Mouse (Mus musculus): ENCODE results near the gene Slc25a13. TPM values are rescaled to one million over a fixed set of nuclear protein-coding genes. Genes with fewer than 3 reads are reported as not detected.

Slc25a13 gene
- polyA plus RNA-seq, 1 experiment from 2014 or later: 5.4 TPM

- ATAC-seq (ENCODE audit: low read depth): no peak
- H3K4me1 ChIP-seq (ENCODE audit: control insufficient read depth, insufficient read depth, low read length): no peaks in the 10 kb centered on the region
Measured at GRCm38 (mm10) chr6:6196527-6196926, 20.4 kb downstream of the Slc25a13 start.

DNA sequence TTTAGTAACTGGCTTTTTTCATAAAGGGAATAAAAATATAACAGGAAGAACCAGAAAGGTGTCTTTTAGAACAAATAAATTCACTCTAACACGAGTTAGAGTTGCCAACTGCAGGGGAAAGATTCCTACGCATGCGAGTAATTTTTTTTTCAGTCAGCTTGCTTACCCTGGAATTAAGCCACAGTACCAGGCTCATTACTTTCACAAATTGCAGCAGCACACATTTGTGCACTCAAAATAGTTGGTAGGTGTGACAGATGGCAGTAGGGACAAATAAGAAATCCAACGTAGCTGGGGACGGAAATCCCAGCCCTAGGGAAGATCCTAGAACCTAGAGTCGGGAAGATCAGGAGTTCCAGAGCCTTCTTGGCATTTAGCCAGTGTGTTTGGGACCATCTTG is 22.1 kb downstream of the Slc25a13 start:
- 90% methylated on average over 6 of the region's 6 CpGs for WGBS
- H3K36me3 ChIP-seq (ENCODE audit: control insufficient read depth, insufficient read depth, low read length): no peaks in the 10 kb centered on the region

More at GRCm38 (mm10) chr6:6196527-6196926, 20.4 kb downstream of the Slc25a13 start:
- H3K9me3 ChIP-seq (ENCODE audit: control insufficient read depth, low read length): no peaks in the 10 kb centered on the region
- no peak overlapping the region for H3K4me2 ChIP-seq (ENCODE audit: low read depth, low read length)
- H3K9ac ChIP-seq (replicated peaks; ENCODE audit: low read depth, low read length): no peak overlapping the region
- WGBS: 86% methylated on average over 4 of the region's 4 CpGs
- no peaks in the 10 kb centered on the region for H3K27me3 ChIP-seq (ENCODE audit: control insufficient read depth, insufficient read depth, low read length)
- H3K36me3 ChIP-seq (ENCODE audit: control insufficient read depth, insufficient read depth, low read length): no peaks in the 10 kb centered on the region
- no peak overlapping the region for H3K27ac ChIP-seq (ENCODE audit: low read depth, low read length)
- H3K4me3 ChIP-seq (ENCODE audit: low read depth, low read length): no peak overlapping the region

DNA sequence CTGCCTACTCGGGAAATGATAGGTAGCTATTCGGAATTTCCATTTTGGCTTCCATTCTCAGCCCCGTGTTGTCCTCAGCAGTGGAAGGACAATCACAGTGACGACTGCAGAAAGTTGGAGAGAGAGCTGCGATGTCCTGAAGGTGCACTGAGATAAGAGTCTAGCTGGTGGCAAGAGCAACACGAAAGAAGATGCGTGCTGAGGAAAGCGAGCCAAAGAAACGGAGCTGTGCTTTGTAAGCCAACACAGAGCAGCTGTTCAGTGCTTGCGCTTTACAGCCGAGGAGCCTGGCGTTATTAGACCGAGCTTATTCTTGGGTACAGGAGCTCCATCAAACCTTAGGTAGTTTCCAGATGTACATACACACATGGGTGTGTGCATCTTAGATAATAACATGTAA is 23.1 kb downstream of the Slc25a13 start:
- H3K9me3 ChIP-seq (ENCODE audit: control insufficient read depth, low read length): no peaks in the 10 kb centered on the region
- no peaks in the 10 kb centered on the region for H3K27me3 ChIP-seq (ENCODE audit: control insufficient read depth, insufficient read depth, low read length)
- H3K9ac ChIP-seq (replicated peaks; ENCODE audit: low read depth, low read length): no peak overlapping the region
- H3K4me3 ChIP-seq (ENCODE audit: low read depth, low read length): no peak overlapping the region
- WGBS: 94% methylated on average over 13 of the region's 13 CpGs
- no peak overlapping the region for H3K4me2 ChIP-seq (ENCODE audit: low read depth, low read length)
- no peaks in the 10 kb centered on the region for H3K36me3 ChIP-seq (ENCODE audit: control insufficient read depth, insufficient read depth, low read length)
- H3K27ac ChIP-seq (ENCODE audit: low read depth, low read length): no peak overlapping the region
- no peak for ATAC-seq (ENCODE audit: low read depth)
- H3K4me1 ChIP-seq (ENCODE audit: control insufficient read depth, insufficient read depth, low read length): no peaks in the 10 kb centered on the region

More for the DNA sequence above, 22.1 kb downstream of the Slc25a13 start:
- no peaks in the 10 kb centered on the region for H3K4me1 ChIP-seq (ENCODE audit: control insufficient read depth, insufficient read depth, low read length)
- H3K9ac ChIP-seq (replicated peaks; ENCODE audit: low read depth, low read length): no peak overlapping the region
- H3K27ac ChIP-seq (ENCODE audit: low read depth, low read length): no peak overlapping the region
- H3K9me3 ChIP-seq (ENCODE audit: control insufficient read depth, low read length): no peaks in the 10 kb centered on the region
- no peaks in the 10 kb centered on the region for H3K27me3 ChIP-seq (ENCODE audit: control insufficient read depth, insufficient read depth, low read length)
- no peak overlapping the region for H3K4me2 ChIP-seq (ENCODE audit: low read depth, low read length)
- no peak overlapping the region for H3K4me3 ChIP-seq (ENCODE audit: low read depth, low read length)
- no peak for ATAC-seq (ENCODE audit: low read depth)

- H3K27ac ChIP-seq (ENCODE audit: low read depth, low read length): no peak overlapping the region
- WGBS: 75% methylated on average over 7 of the region's 7 CpGs
- no peak for ATAC-seq (ENCODE audit: low read depth)
- no peak overlapping the region for H3K4me3 ChIP-seq (ENCODE audit: low read depth, low read length)
- no peaks in the 10 kb centered on the region for H3K9me3 ChIP-seq (ENCODE audit: control insufficient read depth, low read length)
- no peaks in the 10 kb centered on the region for H3K36me3 ChIP-seq (ENCODE audit: control insufficient read depth, insufficient read depth, low read length)
- no peak overlapping the region for H3K9ac ChIP-seq (replicated peaks; ENCODE audit: low read depth, low read length)
- H3K4me1 ChIP-seq (ENCODE audit: control insufficient read depth, insufficient read depth, low read length): no peaks in the 10 kb centered on the region
- no peaks in the 10 kb centered on the region for H3K27me3 ChIP-seq (ENCODE audit: control insufficient read depth, insufficient read depth, low read length)
- H3K4me2 ChIP-seq (ENCODE audit: low read depth, low read length): no peak overlapping the region
Measured at GRCm38 (mm10) chr6:6192413-6192812, 24.6 kb downstream of the Slc25a13 start.

DNA sequence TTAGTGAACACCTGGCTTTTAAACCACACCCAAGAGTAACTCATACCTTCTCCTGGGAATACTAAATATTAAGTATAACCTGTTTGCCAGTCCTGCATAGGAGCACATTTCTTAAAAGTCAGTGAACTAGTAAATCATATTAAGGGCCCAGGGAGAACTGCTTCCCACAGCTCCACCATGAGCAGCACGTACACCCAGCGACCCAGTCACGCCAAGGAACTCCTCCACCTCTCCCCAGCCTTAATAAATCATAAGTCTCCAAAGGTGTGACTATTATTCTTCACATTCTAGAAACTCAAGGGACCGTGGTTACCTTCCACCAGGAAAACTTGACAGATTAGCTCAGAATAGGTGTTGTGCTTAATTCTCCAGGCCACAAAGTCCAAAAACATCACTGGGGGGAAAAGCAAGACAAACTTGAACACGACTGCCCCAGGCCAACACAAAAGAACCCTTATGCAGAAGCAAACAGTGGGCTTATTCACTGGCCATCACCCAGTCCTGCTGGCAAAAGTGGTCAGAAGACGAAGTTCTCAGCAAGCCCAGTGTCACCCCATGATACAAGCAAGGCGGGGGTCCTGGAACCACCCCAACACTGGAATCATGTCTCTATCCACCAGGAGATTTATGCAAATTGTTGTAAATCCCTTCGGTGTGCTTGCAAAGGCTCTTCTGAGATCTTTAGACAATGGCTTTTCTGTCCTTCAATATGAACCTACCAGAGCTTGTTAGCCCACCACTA is 25.2 kb downstream of the Slc25a13 start:
- Histone ChIP-seq H3K27ac (ENCODE audit: low read depth, low read length) (no peak overlapping the region), H3K4me2 (ENCODE audit: low read depth, low read length) (no peak overlapping the region), H3K9ac (replicated peaks; ENCODE audit: low read depth, low read length) (no peak overlapping the region), H3K27me3 (ENCODE audit: control insufficient read depth, insufficient read depth, low read length) (no peaks in the 10 kb centered on the region), H3K9me3 (ENCODE audit: control insufficient read depth, low read length) (no peaks in the 10 kb centered on the region), H3K4me3 (ENCODE audit: low read depth, low read length) (no peak overlapping the region), H3K36me3 (ENCODE audit: control insufficient read depth, insufficient read depth, low read length) (no peaks in the 10 kb centered on the region), H3K4me1 (ENCODE audit: control insufficient read depth, insufficient read depth, low read length) (no peaks in the 10 kb centered on the region)
- 75% methylated on average over 8 of the region's 8 CpGs for WGBS
- no peak for ATAC-seq (ENCODE audit: low read depth)

DNA sequence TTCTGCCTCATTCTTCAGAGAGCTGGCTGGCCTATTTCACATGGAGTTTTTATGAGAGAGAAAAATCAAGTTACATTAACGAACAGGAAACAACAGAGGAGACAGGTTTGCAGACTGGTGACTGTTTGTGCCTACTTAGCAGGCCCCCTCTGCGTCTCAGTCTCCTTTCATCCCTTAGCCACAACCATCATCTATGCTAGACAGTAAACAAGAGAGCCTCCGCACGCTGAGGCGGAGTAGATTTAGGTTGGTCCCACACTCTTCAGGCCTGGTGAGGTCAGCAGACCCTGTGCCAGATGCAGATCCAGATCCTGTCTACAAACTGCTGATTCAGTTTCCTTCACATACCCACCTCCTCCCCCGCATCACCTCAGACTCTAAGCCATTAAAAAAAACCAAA is 28.0 kb downstream of the Slc25a13 start:
- Histone ChIP-seq H3K9me3 (ENCODE audit: control insufficient read depth, low read length) (no peaks in the 10 kb centered on the region), H3K9ac (replicated peaks; ENCODE audit: low read depth, low read length) (no peak overlapping the region), H3K4me1 (ENCODE audit: control insufficient read depth, insufficient read depth, low read length) (no peaks in the 10 kb centered on the region), H3K27ac (ENCODE audit: low read depth, low read length) (no peak overlapping the region), H3K4me3 (ENCODE audit: low read depth, low read length) (no peak overlapping the region), H3K27me3 (ENCODE audit: control insufficient read depth, insufficient read depth, low read length) (no peaks in the 10 kb centered on the region), H3K4me2 (ENCODE audit: low read depth, low read length) (no peak overlapping the region), H3K36me3 (ENCODE audit: control insufficient read depth, insufficient read depth, low read length) (no peaks in the 10 kb centered on the region)
- WGBS: 87% methylated on average over 6 of the region's 6 CpGs
- no peak for ATAC-seq (ENCODE audit: low read depth)

- WGBS: 89% methylated on average over 4 of the region's 4 CpGs
- H3K4me1 ChIP-seq (ENCODE audit: control insufficient read depth, insufficient read depth, low read length): no peaks in the 10 kb centered on the region
- H3K4me3 ChIP-seq (ENCODE audit: low read depth, low read length): no peak overlapping the region
- no peak overlapping the region for H3K27ac ChIP-seq (ENCODE audit: low read depth, low read length)
- no peak overlapping the region for H3K4me2 ChIP-seq (ENCODE audit: low read depth, low read length)
- H3K36me3 ChIP-seq (ENCODE audit: control insufficient read depth, insufficient read depth, low read length): no peaks in the 10 kb centered on the region
- no peaks in the 10 kb centered on the region for H3K9me3 ChIP-seq (ENCODE audit: control insufficient read depth, low read length)
- H3K9ac ChIP-seq (replicated peaks; ENCODE audit: low read depth, low read length): no peak overlapping the region
- no peak for ATAC-seq (ENCODE audit: low read depth)
- H3K27me3 ChIP-seq (ENCODE audit: control insufficient read depth, insufficient read depth, low read length): no peaks in the 10 kb centered on the region
Measured at GRCm38 (mm10) chr6:6186468-6186867, 30.5 kb downstream of the Slc25a13 start.

GRCm38 (mm10) chr6:6185735-6186068 is 31.3 kb downstream of the Slc25a13 start:
- WGBS: 92% methylated on average over 3 of the region's 3 CpGs

GRCm38 (mm10) chr6:6184921-6185734 is 31.8 kb downstream of the Slc25a13 start:
- Histone ChIP-seq H3K4me1 (ENCODE audit: control insufficient read depth, insufficient read depth, low read length) (no peaks in the 10 kb centered on the region), H3K27me3 (ENCODE audit: control insufficient read depth, insufficient read depth, low read length) (no peaks in the 10 kb centered on the region), H3K9ac (replicated peaks; ENCODE audit: low read depth, low read length) (no peak overlapping the region), H3K27ac (ENCODE audit: low read depth, low read length) (no peak overlapping the region), H3K36me3 (ENCODE audit: control insufficient read depth, insufficient read depth, low read length) (no peaks in the 10 kb centered on the region), H3K9me3 (ENCODE audit: control insufficient read depth, low read length) (no peaks in the 10 kb centered on the region), H3K4me2 (ENCODE audit: low read depth, low read length) (no peak overlapping the region), H3K4me3 (ENCODE audit: low read depth, low read length) (no peak overlapping the region)
- no peak for ATAC-seq (ENCODE audit: low read depth)
- 66% methylated on average over 7 of the region's 7 CpGs for WGBS

More at GRCm38 (mm10) chr6:6185735-6186068, 31.3 kb downstream of the Slc25a13 start:
- no peaks in the 10 kb centered on the region for H3K4me1 ChIP-seq (ENCODE audit: control insufficient read depth, insufficient read depth, low read length)
- H3K9me3 ChIP-seq (ENCODE audit: control insufficient read depth, low read length): no peaks in the 10 kb centered on the region
- no peaks in the 10 kb centered on the region for H3K36me3 ChIP-seq (ENCODE audit: control insufficient read depth, insufficient read depth, low read length)
- no peak for ATAC-seq (ENCODE audit: low read depth)
- H3K4me2 ChIP-seq (ENCODE audit: low read depth, low read length): no peak overlapping the region
- no peak overlapping the region for H3K27ac ChIP-seq (ENCODE audit: low read depth, low read length)
- H3K27me3 ChIP-seq (ENCODE audit: control insufficient read depth, insufficient read depth, low read length): no peaks in the 10 kb centered on the region
- H3K4me3 ChIP-seq (ENCODE audit: low read depth, low read length): no peak overlapping the region
- H3K9ac ChIP-seq (replicated peaks; ENCODE audit: low read depth, low read length): no peak overlapping the region
